Mouse (Mus musculus) cerebellum, adult 2 months (tissue): ENCODE results near the gene Zbtb20. TPM values are rescaled to one million over a fixed set of nuclear protein-coding genes. Genes with fewer than 3 reads are reported as not detected.

ENCODE experiments used
- DNase-seq, 2 experiments: peaks; one replicate each; pipeline ENCODE4 v3.0.0; 2021
- H3K27ac ChIP-seq: fragments of 200-500 bp; 2 replicates; pipeline ENCODE4 v1.5.1; 2012; ENCODE audit warnings: low read length, control low read depth, inconsistent platforms; ENCODE audit not compliant: insufficient read depth
- H3K27me3 ChIP-seq: fragments of 200-500 bp; 2 replicates; pipeline ENCODE4 v1.6.1; 2012; ENCODE audit warnings: inconsistent platforms, mild to moderate bottlenecking, low read length, moderate library complexity; ENCODE audit not compliant: control insufficient read depth, insufficient read depth
- H3K4me1 ChIP-seq: fragments of 200-500 bp; 2 replicates; pipeline ENCODE4 v1.6.1; 2011; ENCODE audit warnings: low read length; ENCODE audit not compliant: control insufficient read depth, insufficient read depth
- H3K4me3 ChIP-seq: fragments of 200-500 bp; replicated peaks from 2 replicates; pipeline ENCODE3; 2011; ENCODE audit warnings: mild to moderate bottlenecking, low read depth, low read length, control low read depth; ENCODE audit not compliant: insufficient read depth
- CTCF ChIP-seq: fragments of 200-500 bp; IDR thresholded peaks from 2 replicates; pipeline ENCODE4 v1.5.1; 2011; ENCODE audit warnings: low read depth, mild to moderate bottlenecking, control low read depth, low read length, moderate library complexity, borderline replicate concordance; ENCODE audit not compliant: insufficient read depth
- POLR2A ChIP-seq: fragments of 200-500 bp; IDR thresholded peaks from 2 replicates; pipeline ENCODE4 v1.6.1; 2011; ENCODE audit warnings: low read length, control low read depth, borderline replicate concordance; ENCODE audit not compliant: insufficient read depth
- WGBS: fragments of 180-500 bp; shearing (Covaris S2); methylation state at CpG from one replicate; pipeline ENCODE4 v1.1.7; 2018; 5-methylcytosine and 5-hydroxymethylcytosine counted together
- polyA plus RNA-seq: library from polyadenylated mRNA; depleted of rRNA; stranded (reverse); fragments of >200 nt; gene quantifications from 2 replicates; pipeline ENCODE4 v1.2.3, GENCODE M21; 2012

The Zbtb20 gene
- polyA plus RNA-seq, 1 experiment = 25.2 TPM

GRCm38 (mm10) chr16:43577399-43577798 is 701.7 kb downstream of the Zbtb20 start:
- H3K27me3 ChIP-seq = no peaks in the 10 kb centered on the region
- no peak for TF ChIP-seq POLR2A
- no peak for TF ChIP-seq CTCF
- DNase-seq = peak; percentile 42 to 58
- H3K4me3 ChIP-seq = no peak overlapping the region
- H3K4me1 ChIP-seq = peaks cover 17% of the 10 kb centered on the region
- H3K27ac ChIP-seq = no peak overlapping the region; the same call in 1 of the 2 replicates
- WGBS = 25% methylated on average over 10 of the region's 10 CpGs

GRCm38 (mm10) chr16:43578351-43578750 is 702.7 kb downstream of the Zbtb20 start:
- no peak overlapping the region for H3K4me3 ChIP-seq
- 46% methylated on average over 5 of the region's 5 CpGs for WGBS
- H3K27me3 ChIP-seq = no peaks in the 10 kb centered on the region
- no peak overlapping the region for H3K27ac ChIP-seq
- no peak for TF ChIP-seq CTCF
- no peak for TF ChIP-seq POLR2A
- peaks cover 21% of the 10 kb centered on the region for H3K4me1 ChIP-seq
- DNase-seq = no peak

- TF ChIP-seq POLR2A = no peak
- 34% methylated on average over 4 of the region's 4 CpGs for WGBS
Measured at GRCm38 (mm10) chr16:43579111-43579510, 703.4 kb downstream of the Zbtb20 start.

GRCm38 (mm10) chr16:43580321-43580822 is 704.7 kb downstream of the Zbtb20 start:
- H3K4me3 ChIP-seq = no peak overlapping the region
- no peak for TF ChIP-seq POLR2A
- TF ChIP-seq CTCF = no peak
- peaks cover 21% of the 10 kb centered on the region for H3K4me1 ChIP-seq
- no peaks in the 10 kb centered on the region for H3K27me3 ChIP-seq
- H3K27ac ChIP-seq = no peak overlapping the region
- DNase-seq = no peak
- WGBS = 90% methylated on average over 6 of the region's 6 CpGs

More at GRCm38 (mm10) chr16:43579111-43579510, 703.4 kb downstream of the Zbtb20 start:
- Histone ChIP-seq H3K27me3 (no peaks in the 10 kb centered on the region), H3K27ac (peak overlapping the region; percentile 51; the same call in 1 of the 2 replicates), H3K4me1 (peaks cover 21% of the 10 kb centered on the region), H3K4me3 (no peak overlapping the region)
- DNase-seq = peak; percentile 83 to 91

GRCm38 (mm10) chr16:43581551-43581950 is 705.9 kb downstream of the Zbtb20 start:
- Histone ChIP-seq H3K4me1 (peaks cover 21% of the 10 kb centered on the region), H3K4me3 (no peak overlapping the region), H3K27ac (no peak overlapping the region), H3K27me3 (no peaks in the 10 kb centered on the region)
- DNase-seq = no peak
- TF ChIP-seq CTCF (no peak), POLR2A (no peak)
- 88% methylated on average over 4 of the region's 4 CpGs for WGBS

- Histone ChIP-seq H3K4me3 (no peak overlapping the region), H3K4me1 (peaks cover 4% of the 10 kb centered on the region; the same call in 1 of the 2 replicates), H3K27me3 (no peaks in the 10 kb centered on the region), H3K27ac (no peak overlapping the region)
- WGBS = 95% methylated on average over 4 of the region's 4 CpGs
- TF ChIP-seq CTCF = no peak
- TF ChIP-seq POLR2A = no peak
- DNase-seq = no peak
Measured at GRCm38 (mm10) chr16:43586859-43587429, 711.3 kb downstream of the Zbtb20 start.

- 82% methylated on average over 7 of the region's 7 CpGs for WGBS
- H3K27ac ChIP-seq = peak overlapping the region; percentile 23; the same call in 1 of the 2 replicates
- H3K4me3 ChIP-seq = no peak overlapping the region
- no peaks in the 10 kb centered on the region for H3K4me1 ChIP-seq
- H3K27me3 ChIP-seq = no peaks in the 10 kb centered on the region
- TF ChIP-seq CTCF = no peak
- TF ChIP-seq POLR2A = no peak
- DNase-seq = no peak
Measured at GRCm38 (mm10) chr16:43590704-43591493, 715.2 kb downstream of the Zbtb20 start.

GRCm38 (mm10) chr16:43592062-43592461 is 716.4 kb downstream of the Zbtb20 start:
- H3K4me1 ChIP-seq = no peaks in the 10 kb centered on the region
- WGBS = 59% methylated on average over 5 of the region's 5 CpGs
- no peak for DNase-seq
- TF ChIP-seq CTCF = no peak
- no peak for TF ChIP-seq POLR2A
- no peaks in the 10 kb centered on the region for H3K27me3 ChIP-seq
- peak overlapping the region; percentile 67 for H3K27ac ChIP-seq
- no peak overlapping the region for H3K4me3 ChIP-seq
